Mouse (Mus musculus) limb, embryonic 15.5 days (tissue): ENCODE data around the gene Ralgps2. TPM values are rescaled to one million over a fixed set of nuclear protein-coding genes. Genes with fewer than 3 reads are reported as not detected.

Source experiments
- ATAC-seq: fragments of 200-750 bp; cut with Nextera tagmentation; 2 replicates; pipeline ENCODE4 v1.8.0; 2017; ENCODE audit warnings: low read depth, moderate TSS enrichment; ENCODE audit not compliant: insufficient number of reproducible peaks, low FRiP score, low TSS enrichment
- H3K27ac ChIP-seq: fragments of 300-500 bp; sonication (generic); 2 replicates; pipeline ENCODE4 v1.5.1; 2015; ENCODE audit warnings: moderate library complexity, mild to moderate bottlenecking, inconsistent platforms
- H3K27me3 ChIP-seq: fragments of 300-500 bp; sonication (generic); 2 replicates; pipeline ENCODE4 v1.6.1; 2015; ENCODE audit warnings: inconsistent platforms
- H3K36me3 ChIP-seq: fragments of 300-500 bp; sonication (generic); 2 replicates; pipeline ENCODE4 v1.6.1; 2015; ENCODE audit warnings: inconsistent platforms
- H3K4me1 ChIP-seq: fragments of 300-500 bp; sonication (generic); 2 replicates; pipeline ENCODE4 v1.6.1; 2015; ENCODE audit warnings: inconsistent platforms
- H3K4me2 ChIP-seq: fragments of 300-500 bp; sonication (generic); 2 replicates; pipeline ENCODE4 v1.6.1; 2015; ENCODE audit warnings: mild to moderate bottlenecking, inconsistent platforms
- H3K4me3 ChIP-seq: fragments of 300-500 bp; sonication (generic); 2 replicates; pipeline ENCODE4 v1.5.1; 2015; ENCODE audit warnings: mild to moderate bottlenecking, inconsistent platforms
- H3K9ac ChIP-seq: fragments of 300-500 bp; sonication (generic); 2 replicates; pipeline ENCODE4 v1.6.1; 2015; ENCODE audit warnings: inconsistent platforms
- H3K9me3 ChIP-seq: fragments of 300-500 bp; sonication (generic); 2 replicates; pipeline ENCODE4 v1.6.1; 2016; ENCODE audit warnings: inconsistent platforms
- WGBS: fragments of 180-500 bp; shearing (Covaris S2); methylation state at CpG from one replicate; pipeline ENCODE4 v1.1.7; 2015; 5-methylcytosine and 5-hydroxymethylcytosine counted together
- polyA plus RNA-seq: library from polyadenylated mRNA; unstranded; fragments of >200 nt; fragmentation: Nextera tagmentation; extraction: Ambion mirVana; gene quantifications from 2 replicates; pipeline ENCODE4 v1.2.1, GENCODE M21; 2015

The Ralgps2 gene
- polyA plus RNA-seq, 1 experiment from 2014 or later: 88.8 TPM

- Histone ChIP-seq H3K27me3 (0 out of 2 replicates have a peak, but pooled peaks cover 2% of the 10 kb centered on the region), H3K9ac (no peak overlapping the region), H3K4me2 (peak overlapping the region; percentile 89; the same call in 1 of the 2 replicates), H3K27ac (no peak overlapping the region), H3K36me3 (no peaks in the 10 kb centered on the region), H3K4me3 (0 out of 2 replicates have a peak overlapping the region, but pooled peaks have one; percentile 85), H3K4me1 (no peaks in the 10 kb centered on the region), H3K9me3 (no peaks in the 10 kb centered on the region)
- ATAC-seq: no peak
- 28% methylated on average over 7 of the region's 7 CpGs for WGBS
Observed at GRCm38 (mm10) chr1:156940584-156940983, 1.2 kb upstream of the Ralgps2 start.

- WGBS: 4% methylated on average over 8 of the region's 8 CpGs
- ATAC-seq: no peak
- no peaks in the 10 kb centered on the region for H3K36me3 ChIP-seq
- H3K27ac ChIP-seq: no peak overlapping the region
- no peaks in the 10 kb centered on the region for H3K9me3 ChIP-seq
- H3K9ac ChIP-seq: peak overlapping the region; percentile 74; the same call in 1 of the 2 replicates
- H3K4me1 ChIP-seq: no peaks in the 10 kb centered on the region
- peak overlapping the region; percentile 89 for H3K4me2 ChIP-seq
- peak overlapping the region; percentile 85 for H3K4me3 ChIP-seq
- 0 out of 2 replicates have a peak, but pooled peaks cover 2% of the 10 kb centered on the region for H3K27me3 ChIP-seq
Observed at GRCm38 (mm10) chr1:156940142-156940522, 706 bp upstream of the Ralgps2 start.

GRCm38 (mm10) chr1:156938705-156939242 lies 652 bp downstream of the Ralgps2 start:
- Histone ChIP-seq H3K9me3 (no peaks in the 10 kb centered on the region), H3K27ac (peak overlapping the region; percentile 90), H3K27me3 (0 out of 2 replicates have a peak, but pooled peaks cover 2% of the 10 kb centered on the region), H3K36me3 (no peaks in the 10 kb centered on the region), H3K9ac (peak overlapping the region; percentile 74), H3K4me1 (no peaks in the 10 kb centered on the region), H3K4me3 (peak overlapping the region; percentile 85), H3K4me2 (peak overlapping the region; percentile 89)
- under 1% methylated on average over 48 of the region's 51 CpGs for WGBS
- peak; percentile 63 for ATAC-seq

- no peak overlapping the region for H3K4me2 ChIP-seq
- no peak overlapping the region for H3K27ac ChIP-seq
- H3K9me3 ChIP-seq: no peaks in the 10 kb centered on the region
- no peak overlapping the region for H3K4me3 ChIP-seq
- H3K36me3 ChIP-seq: no peaks in the 10 kb centered on the region
- H3K27me3 ChIP-seq: 0 out of 2 replicates have a peak, but pooled peaks cover 2% of the 10 kb centered on the region
- no peaks in the 10 kb centered on the region for H3K4me1 ChIP-seq
- no peak overlapping the region for H3K9ac ChIP-seq
- 80% methylated on average over 7 of the region's 7 CpGs for WGBS
- ATAC-seq: no peak
Observed at GRCm38 (mm10) chr1:156937436-156937835, 2.0 kb downstream of the Ralgps2 start.

- H3K4me1 ChIP-seq: peaks cover 4% of the 10 kb centered on the region; the same call in 1 of the 2 replicates
- H3K9ac ChIP-seq: no peak overlapping the region
- H3K27me3 ChIP-seq: no peaks in the 10 kb centered on the region
- H3K9me3 ChIP-seq: no peaks in the 10 kb centered on the region
- H3K4me2 ChIP-seq: no peak overlapping the region
- no peak for ATAC-seq
- H3K27ac ChIP-seq: no peak overlapping the region
- WGBS: 83% methylated on average over 7 of the region's 7 CpGs
- no peaks in the 10 kb centered on the region for H3K36me3 ChIP-seq
- no peak overlapping the region for H3K4me3 ChIP-seq
Observed at GRCm38 (mm10) chr1:156933712-156934111, 5.7 kb downstream of the Ralgps2 start.

- no peak for ATAC-seq
- H3K4me2 ChIP-seq: no peak overlapping the region
- no peaks in the 10 kb centered on the region for H3K9me3 ChIP-seq
- H3K9ac ChIP-seq: no peak overlapping the region
- 43% methylated on average over 3 of the region's 3 CpGs for WGBS
- no peak overlapping the region for H3K4me3 ChIP-seq
- no peaks in the 10 kb centered on the region for H3K27me3 ChIP-seq
- peaks cover 4% of the 10 kb centered on the region; the same call in 1 of the 2 replicates for H3K4me1 ChIP-seq
- no peaks in the 10 kb centered on the region for H3K36me3 ChIP-seq
- no peak overlapping the region for H3K27ac ChIP-seq
Observed at GRCm38 (mm10) chr1:156932036-156932774, 7.2 kb downstream of the Ralgps2 start.

GRCm38 (mm10) chr1:156931106-156931870 lies 8.1 kb downstream of the Ralgps2 start:
- Histone ChIP-seq H3K9ac (no peak overlapping the region), H3K9me3 (no peaks in the 10 kb centered on the region), H3K36me3 (no peaks in the 10 kb centered on the region), H3K4me3 (no peak overlapping the region), H3K27ac (0 out of 2 replicates have a peak overlapping the region, but pooled peaks have one; percentile 17), H3K4me1 (peaks cover 4% of the 10 kb centered on the region; the same call in 1 of the 2 replicates), H3K4me2 (no peak overlapping the region), H3K27me3 (no peaks in the 10 kb centered on the region)
- WGBS: 63% methylated on average over 10 of the region's 10 CpGs
- ATAC-seq: no peak

- Histone ChIP-seq H3K27me3 (no peaks in the 10 kb centered on the region), H3K4me3 (no peak overlapping the region), H3K4me1 (peaks cover 4% of the 10 kb centered on the region; the same call in 1 of the 2 replicates), H3K9ac (no peak overlapping the region), H3K27ac (no peak overlapping the region), H3K9me3 (no peaks in the 10 kb centered on the region), H3K4me2 (no peak overlapping the region), H3K36me3 (no peaks in the 10 kb centered on the region)
- 57% methylated on average over 5 of the region's 5 CpGs for WGBS
- no peak for ATAC-seq
Observed at GRCm38 (mm10) chr1:156930263-156930662, 9.2 kb downstream of the Ralgps2 start.

GRCm38 (mm10) chr1:156928255-156928654 lies 11.2 kb downstream of the Ralgps2 start:
- no peak overlapping the region for H3K4me3 ChIP-seq
- 84% methylated on average over 4 of the region's 4 CpGs for WGBS
- no peaks in the 10 kb centered on the region for H3K36me3 ChIP-seq
- no peak overlapping the region for H3K9ac ChIP-seq
- H3K9me3 ChIP-seq: no peaks in the 10 kb centered on the region
- no peak overlapping the region for H3K27ac ChIP-seq
- ATAC-seq: no peak
- H3K4me2 ChIP-seq: no peak overlapping the region
- peaks cover 4% of the 10 kb centered on the region; the same call in 1 of the 2 replicates for H3K4me1 ChIP-seq
- H3K27me3 ChIP-seq: no peaks in the 10 kb centered on the region

- Histone ChIP-seq H3K9ac (no peak overlapping the region), H3K9me3 (no peaks in the 10 kb centered on the region), H3K4me2 (no peak overlapping the region), H3K4me1 (peaks cover 8% of the 10 kb centered on the region; the same call in 1 of the 2 replicates), H3K4me3 (no peak overlapping the region), H3K36me3 (no peaks in the 10 kb centered on the region), H3K27me3 (no peaks in the 10 kb centered on the region), H3K27ac (no peak overlapping the region)
- no peak for ATAC-seq
- 83% methylated on average over 1 of the region's 1 CpGs for WGBS
Observed at GRCm38 (mm10) chr1:156923511-156923910, 15.9 kb downstream of the Ralgps2 start.

- no peak overlapping the region for H3K27ac ChIP-seq
- no peaks in the 10 kb centered on the region for H3K36me3 ChIP-seq
- H3K4me2 ChIP-seq: no peak overlapping the region
- H3K27me3 ChIP-seq: no peaks in the 10 kb centered on the region
- H3K4me1 ChIP-seq: peaks cover 8% of the 10 kb centered on the region; the same call in 1 of the 2 replicates
- no peak overlapping the region for H3K9ac ChIP-seq
- ATAC-seq: no peak
- no peaks in the 10 kb centered on the region for H3K9me3 ChIP-seq
- 46% methylated on average over 6 of the region's 6 CpGs for WGBS
- H3K4me3 ChIP-seq: no peak overlapping the region
Observed at GRCm38 (mm10) chr1:156922921-156923320, 16.5 kb downstream of the Ralgps2 start.
